Mouse (Mus musculus): ENCODE measurements around the gene Ly86. TPM values are rescaled to one million over a fixed set of nuclear protein-coding genes. Genes with fewer than 3 reads are reported as not detected.

Ly86 gene
- 1 to 10 TPM; 6.9 to 8.2 TPM for total RNA-seq (2021)
- long read RNA-seq, partial matches to known transcripts, result 0 of 8 reads
- long read RNA-seq, other reads (novel, unspliced or antisense), result 3 of 8 reads

DNA sequence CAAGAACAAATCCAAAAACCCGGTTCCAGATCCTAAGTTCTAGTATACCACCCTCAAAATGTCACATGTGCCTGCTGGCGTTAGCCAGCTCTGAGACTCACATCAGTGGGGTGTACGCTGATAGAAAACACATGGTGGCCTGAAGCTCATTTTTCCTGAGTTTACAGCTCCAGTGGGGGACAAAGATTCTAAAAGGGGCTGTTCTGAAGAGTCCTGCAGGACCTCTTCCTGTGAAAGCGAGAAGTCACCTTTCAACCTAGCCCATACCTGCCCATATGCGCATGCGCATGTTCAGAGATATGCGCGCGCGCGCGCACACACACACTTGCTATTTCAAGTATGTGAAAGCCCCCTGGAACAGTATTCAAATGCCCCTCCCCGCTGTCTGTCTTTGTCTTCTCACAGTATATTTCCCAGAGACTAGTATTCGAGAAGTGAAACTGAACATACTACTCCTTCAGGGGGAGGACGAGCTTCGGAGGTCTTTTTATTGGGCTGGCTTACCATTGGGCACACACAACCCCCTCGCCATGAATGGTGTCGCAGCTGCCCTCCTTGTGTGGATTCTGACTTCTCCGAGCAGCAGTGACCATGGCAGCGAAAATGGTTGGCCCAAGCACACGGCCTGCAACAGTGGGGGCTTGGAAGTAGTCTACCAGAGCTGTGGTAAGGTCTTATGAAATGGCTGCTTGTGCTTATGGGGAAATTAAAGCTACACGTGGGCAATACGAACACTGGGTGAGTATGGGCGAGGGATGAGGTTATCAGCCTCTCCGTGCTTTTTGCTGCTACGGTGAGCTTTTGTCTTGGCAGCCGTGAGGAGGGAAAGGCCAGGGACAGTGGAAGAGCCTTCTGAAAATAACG, at the start of gene Ly86:
Ly86 (plus strand) TSS at position 300 of the 864 bp plus-strand sequence.
- no peak for DNase-seq (ENCODE audit: low spot score in 2 of 2)

DNA sequence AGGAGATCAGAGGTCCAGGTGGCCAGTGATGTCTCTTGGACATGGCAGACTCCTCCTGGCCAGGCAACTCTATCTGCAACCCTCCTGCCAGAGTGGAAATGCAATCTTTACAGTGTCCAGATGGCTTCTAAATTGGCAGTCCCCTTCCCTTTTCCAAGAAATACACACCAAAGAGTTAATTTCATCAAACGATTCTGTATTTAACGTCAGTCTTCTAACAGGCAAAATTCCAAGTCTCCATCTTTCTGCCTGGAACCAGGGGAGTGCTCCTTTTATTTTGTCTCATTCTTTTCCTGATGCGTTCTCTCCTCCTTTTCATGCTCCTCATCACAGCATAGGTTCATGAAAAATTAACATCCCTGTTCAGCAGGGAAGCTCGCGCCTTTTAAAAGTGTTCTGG, 47.1 kb upstream of the Ly86 start:
- DNase-seq (ENCODE audit: low spot score in 2 of 2), result no peak

DNA sequence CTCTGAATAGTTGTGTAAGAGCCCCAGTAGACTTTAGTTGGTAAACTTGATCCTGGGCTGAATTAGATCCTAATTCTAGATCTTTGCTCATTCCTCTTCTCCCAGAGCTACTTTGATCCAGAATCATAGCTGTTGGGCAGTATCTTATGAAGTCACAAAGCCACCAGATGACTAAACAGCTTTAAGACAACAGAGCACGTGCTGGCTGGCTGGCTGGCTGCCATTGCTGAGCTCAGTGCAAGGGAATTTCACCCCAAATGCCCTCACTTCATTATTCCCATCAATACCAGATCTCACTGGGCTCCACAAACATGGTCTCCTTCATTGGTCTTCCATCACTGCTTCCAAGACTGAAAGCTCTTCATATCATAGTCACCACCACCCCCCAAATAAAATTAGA, 46.2 kb upstream of the Ly86 start:
- DNase-seq (ENCODE audit: low spot score in 2 of 2), result no peak

DNA sequence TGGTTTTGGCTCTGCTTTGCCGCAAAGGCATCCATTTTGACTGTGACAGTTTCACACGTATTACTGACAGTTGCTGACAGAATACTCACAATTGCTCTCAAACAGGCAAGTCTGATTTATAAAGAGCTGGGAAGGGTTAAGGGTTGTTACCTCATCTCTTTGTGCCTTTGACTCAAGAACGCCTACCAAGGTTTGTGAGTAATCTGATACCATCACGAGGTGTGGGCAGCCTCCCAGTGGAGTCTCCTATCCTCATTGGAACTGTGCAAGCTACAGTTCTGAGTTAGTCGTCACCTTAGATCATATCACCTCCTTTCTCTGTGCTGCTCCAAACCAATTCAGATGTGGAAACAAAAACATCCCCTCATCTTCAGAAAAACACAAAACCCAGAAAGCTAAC, 42.1 kb upstream of the Ly86 start:
- no peak for DNase-seq (ENCODE audit: low spot score in 2 of 2)

DNA sequence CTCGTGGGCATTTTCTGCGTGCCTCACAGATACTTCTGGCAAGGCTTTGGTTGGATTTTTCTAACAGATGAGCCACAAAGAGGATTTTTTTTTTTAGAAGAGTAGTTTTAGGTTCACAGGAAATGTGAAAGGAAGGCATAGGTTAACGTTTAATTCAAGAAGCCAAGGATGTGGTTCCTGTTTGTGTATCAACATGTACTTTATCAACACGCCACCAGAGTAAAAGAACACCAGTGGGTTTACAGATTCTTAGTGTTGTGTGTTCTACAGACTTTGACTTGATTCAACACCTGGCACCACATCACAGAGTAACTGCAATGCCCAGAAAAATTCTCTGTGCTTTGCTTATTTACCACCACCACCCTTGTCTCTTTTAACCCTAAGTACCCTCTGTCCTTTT, 37.0 kb upstream of the Ly86 start:
- DNase-seq (ENCODE audit: low spot score in 2 of 2), result no peak

DNA sequence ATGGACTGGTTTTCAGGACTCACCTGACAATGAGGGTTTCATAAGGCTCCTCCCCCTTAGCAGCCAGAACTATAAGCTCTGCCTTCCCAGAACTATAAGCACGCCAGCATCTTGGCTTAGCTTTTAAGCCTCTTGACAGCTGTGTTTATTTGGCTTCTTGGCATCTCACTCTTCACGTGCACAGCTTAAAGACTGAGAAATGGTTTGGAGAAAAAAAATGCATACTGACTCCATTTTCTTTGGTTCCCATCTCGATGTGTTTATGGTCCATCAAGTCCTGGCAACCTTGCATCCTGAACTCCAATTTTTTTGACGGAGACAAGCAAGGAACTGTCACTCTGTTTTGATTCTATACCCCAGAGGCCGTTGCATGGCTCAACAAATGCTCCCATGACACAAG, 35.7 kb upstream of the Ly86 start:
- no peak for DNase-seq (ENCODE audit: low spot score in 2 of 2)

DNA sequence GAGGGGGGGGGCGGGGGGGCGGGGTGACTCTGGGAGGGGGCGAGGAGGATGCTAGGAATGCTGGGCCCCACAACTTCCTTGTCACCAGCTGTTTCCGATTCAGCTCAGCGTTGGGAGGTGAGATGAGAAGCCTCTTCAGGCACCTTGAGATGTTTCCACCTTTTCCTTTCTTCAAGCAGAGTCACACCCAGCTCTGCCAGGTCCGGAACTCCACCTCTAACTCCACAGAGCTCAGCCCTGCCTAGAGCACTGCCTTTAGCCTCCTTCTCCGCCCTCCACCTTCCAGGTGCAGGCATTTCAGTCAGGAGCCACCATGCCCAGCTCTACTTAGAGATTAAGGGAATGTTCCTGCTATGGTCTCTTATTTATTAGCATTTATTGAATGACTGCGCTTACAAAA, 34.7 kb upstream of the Ly86 start:
- no peak for DNase-seq (ENCODE audit: low spot score in 2 of 2)

DNA sequence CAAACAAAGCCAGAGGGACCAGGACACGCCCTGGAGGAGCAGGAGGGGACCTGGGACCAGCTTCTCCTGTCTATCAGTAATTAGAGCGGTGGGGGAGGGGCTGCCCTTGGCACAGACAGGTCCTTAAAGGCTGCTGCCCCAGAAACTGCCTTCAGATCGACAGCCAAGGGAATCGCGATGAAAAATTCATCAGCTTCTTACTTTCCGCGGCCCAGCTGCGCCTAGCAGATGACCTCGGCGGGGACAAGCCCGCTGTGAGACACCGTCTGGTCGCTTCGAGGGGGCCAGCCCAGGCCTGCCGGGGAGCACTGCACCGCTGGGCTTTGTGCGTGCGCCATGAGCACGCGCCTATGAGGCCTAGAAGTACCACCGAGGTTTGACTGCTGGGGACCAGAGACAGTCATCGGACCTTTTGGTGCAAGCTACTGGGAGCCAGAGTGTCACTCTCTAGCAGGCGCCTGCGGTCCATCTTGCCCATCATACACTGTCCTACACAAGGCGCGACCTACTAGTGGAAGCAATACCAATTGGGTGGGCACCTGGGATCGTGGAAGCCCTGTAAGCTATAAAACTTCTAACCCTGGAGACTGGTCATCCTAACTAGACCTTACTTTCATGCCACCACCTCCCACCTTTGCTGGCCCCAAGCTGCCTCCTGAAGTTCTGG, 33.3 kb upstream of the Ly86 start:
- peak; percentile 64 to 73 for DNase-seq (ENCODE audit: low spot score in 2 of 2)

DNA sequence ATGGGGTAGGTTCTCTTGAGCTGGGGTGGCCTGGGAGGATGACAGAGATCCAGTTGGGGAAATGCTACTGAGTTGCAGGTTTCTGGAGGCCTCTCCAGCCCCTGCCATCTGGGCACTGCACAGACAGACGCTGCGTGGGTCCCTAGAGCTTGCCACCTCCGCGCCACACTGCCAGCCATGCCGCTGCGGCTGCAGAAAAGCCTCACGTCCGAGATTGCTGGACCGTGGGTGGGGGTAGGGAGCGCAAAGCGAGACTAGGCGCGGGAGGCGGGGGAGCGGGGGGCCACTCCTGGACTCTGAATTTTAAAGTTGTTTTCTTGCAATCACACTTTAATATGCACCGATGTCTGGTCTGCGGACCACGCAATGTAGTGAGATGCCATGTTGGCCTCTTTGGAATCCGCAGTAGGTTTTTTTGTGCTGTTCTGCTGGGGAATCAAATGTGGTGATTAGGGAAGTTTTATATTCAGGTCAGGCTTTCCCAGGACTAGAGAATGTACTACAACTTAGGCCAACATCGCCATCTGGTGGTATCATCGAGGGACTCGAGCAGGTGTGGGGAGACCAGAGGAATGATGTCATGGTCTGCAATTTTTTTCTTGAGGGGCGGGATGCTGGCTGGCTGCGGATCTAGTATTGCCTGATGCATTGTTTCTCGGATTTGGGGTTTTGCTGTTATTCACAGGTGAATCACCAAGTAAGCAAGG, 32.6 kb upstream of the Ly86 start:
- peak; percentile 96 for DNase-seq (ENCODE audit: low spot score in 2 of 2)

DNA sequence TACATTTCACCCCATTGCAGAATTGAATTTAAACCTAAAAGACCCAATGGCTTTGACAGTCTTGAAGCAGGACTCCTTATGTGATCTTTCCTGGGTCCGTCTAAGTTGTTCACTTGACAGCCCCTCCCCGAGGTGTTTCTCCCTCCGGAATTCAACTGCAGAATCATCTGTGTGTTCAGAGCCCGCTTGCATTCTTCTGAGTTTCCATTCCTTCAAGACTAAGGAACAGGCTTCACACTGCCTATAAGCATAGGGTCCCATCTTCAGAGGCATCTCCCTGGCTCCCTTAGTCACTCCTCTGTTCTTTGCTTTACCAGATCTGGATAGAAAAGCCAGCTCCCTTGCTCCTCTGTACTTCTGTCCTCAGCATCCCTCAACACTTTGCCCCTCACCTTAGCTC, 32.1 kb upstream of the Ly86 start:
- DNase-seq (ENCODE audit: low spot score in 2 of 2), result peak in 1 of 2 experiments; percentile 13

DNA sequence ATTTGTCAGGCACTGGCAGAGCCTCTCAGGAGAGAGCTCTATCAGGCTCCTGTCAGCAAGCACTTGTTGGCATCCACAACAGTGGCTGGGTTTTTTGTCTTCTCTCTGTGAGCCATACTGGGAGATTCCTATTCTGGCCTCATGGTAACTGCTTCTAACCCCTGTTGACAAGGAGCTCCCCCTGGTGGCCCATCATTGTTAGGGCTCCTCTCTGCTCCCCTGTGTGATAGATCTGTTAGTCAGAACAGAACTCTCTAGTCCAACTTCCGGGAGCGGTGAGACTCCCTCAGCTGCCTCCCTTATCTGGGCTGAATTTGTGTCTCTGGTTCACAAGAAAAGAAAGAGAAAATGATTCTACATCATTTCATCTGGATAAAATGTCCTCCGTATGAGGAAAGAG, 19.5 kb upstream of the Ly86 start:
- DNase-seq (ENCODE audit: low spot score in 2 of 2), result peak; percentile 59 to 62

DNA sequence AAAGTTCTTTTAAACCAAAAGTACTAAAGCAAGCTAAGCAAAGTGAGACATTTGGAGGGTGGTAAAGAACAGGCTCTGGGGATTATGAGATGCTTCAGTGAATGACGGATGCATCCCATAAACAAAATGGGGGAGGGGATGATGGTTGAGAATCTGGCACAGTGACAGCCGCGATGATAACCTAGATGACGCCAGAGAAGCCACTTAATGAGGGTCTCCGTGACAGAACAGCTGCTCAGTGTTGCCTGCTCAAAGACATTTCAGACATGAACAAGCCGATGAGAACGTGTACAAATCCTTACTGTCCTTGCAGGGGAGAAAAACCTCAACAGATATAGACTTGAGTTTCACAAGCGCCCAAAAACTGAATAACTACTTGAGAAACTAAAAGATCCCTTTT, 15.3 kb upstream of the Ly86 start:
- no peak for DNase-seq (ENCODE audit: low spot score in 2 of 2)

DNA sequence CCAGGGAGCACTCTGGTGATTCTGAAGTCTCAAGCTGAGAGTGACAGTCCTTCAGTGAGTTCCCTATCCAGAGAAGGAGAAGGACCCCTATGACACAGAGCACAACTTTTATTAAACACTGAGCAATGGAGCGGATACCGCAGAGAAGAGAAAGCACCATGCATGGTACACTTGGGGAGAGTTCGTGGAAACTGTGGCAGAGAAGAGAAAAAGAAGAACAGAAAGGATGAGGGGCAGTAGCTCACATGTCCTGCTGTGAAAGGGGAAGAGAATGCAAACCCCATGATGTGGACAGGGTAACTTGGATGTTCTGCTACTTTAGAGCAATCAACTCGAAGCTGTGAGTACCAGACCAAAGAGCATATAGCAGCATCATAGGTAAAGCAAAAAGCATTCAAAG, 14.0 kb upstream of the Ly86 start:
- DNase-seq (ENCODE audit: low spot score in 2 of 2), result no peak

DNA sequence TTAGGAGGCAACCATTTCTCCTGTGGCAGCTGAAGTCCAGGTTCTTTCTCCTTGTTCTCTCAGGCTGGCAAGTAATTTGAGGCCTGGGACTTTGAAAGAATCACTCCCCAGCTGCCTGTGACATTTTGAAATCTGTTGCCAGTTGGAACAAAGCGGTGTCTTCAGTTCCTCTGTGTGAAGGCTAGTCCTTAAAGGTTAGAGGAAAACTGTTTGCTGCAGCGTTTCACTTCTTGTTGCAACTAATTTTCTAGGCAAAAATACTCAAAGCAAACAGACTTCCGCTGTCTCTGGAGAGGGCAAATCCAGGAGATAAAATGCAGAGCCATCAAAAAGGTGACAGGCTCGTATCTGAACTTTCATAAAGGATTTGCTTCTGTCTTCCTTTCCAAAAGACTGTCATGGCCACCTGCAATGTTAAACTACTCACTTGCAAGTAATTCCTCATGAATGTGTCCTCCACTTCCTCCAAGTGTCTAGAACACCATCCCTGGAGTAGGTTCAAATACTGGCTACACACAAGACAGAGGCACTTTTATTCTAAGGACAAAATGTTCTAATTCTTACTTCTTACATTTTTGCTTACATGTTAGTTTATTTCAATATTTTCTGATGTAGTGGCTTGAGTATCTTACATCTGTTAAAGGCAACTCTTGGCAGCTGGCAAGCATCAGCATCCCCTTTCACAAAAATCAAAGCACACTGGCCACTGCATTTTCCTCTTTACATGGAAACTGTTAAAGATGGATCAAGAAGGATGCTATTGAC, 12.0 kb upstream of the Ly86 start:
- no peak for DNase-seq (ENCODE audit: low spot score in 2 of 2)

DNA sequence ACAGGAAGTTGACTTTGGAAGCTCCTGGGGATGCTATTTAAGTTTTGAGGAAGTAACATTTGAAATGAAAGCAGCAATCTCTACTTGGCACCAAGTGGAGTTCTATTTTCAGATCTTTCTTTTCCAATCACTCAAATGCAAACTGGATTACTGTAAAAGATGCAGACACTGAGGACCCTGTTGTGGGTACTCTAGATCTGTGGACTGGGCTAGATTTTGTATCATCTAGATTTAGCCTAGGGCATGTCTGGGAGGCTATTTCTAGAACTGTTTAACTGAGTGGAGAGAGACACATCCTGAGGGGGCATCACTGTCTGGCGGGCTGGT, 11.5 kb upstream of the Ly86 start:
- DNase-seq (ENCODE audit: low spot score in 2 of 2), result no peak

DNA sequence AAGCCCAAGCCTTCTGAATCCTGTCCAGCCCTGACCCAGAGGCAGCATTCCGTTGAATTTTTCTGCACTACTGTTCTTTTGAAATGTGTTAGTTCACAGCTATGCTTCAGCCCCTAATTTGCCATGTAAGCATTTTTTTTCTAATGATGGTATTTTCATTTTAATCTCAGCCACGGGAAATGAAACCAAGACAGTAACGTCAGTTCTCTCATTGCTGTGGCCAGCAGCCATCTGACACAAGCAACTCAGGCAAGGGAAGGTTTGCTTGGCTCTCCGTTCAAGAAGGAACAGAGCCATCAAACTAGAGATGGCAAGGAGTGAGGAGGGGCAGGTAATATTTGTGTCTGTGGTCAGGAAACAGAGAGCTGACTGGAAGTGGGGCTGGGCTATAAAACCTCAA, 7.7 kb upstream of the Ly86 start:
- DNase-seq (ENCODE audit: low spot score in 2 of 2), result no peak

DNA sequence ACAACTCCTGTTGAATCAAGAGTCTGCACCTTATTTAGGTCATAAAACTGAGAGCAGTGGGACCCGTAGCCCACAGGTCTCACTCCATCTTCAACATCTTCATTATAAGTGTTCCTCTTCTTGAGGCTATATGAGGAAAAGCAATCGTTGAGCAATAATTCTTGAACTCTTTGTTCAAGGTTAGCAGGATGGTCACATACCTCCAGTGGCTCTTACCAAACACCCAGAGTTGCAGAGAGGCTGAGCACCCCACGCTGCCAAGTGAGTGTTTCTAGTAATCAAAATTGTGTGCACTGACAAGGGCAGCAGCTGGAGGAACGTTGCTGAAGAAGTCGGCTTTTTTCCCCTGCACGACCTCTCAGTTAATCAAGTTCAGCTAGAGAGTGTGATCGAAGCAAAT, 7.1 kb upstream of the Ly86 start:
- no peak for DNase-seq (ENCODE audit: low spot score in 2 of 2)

DNA sequence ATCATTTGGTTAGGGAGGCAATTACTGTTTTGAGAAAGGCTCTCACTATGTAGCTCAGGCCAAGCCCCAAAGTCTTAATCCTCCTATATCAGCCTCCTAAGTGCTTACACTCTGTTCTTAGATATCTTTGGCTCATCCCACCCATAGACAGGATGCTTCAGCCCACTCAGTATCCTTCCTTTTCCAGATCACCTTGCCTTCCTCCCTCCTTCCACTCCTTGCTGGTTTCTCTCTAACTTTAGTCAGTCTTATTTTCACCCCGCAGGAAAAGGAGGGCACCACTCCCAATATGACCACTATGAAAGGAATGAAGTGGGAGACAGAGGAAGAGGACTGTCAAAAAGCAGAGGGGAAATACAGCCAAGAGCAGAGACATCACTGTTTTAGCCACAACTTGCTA, 2.2 kb upstream of the Ly86 start:
- no peak for DNase-seq (ENCODE audit: low spot score in 2 of 2)

DNA sequence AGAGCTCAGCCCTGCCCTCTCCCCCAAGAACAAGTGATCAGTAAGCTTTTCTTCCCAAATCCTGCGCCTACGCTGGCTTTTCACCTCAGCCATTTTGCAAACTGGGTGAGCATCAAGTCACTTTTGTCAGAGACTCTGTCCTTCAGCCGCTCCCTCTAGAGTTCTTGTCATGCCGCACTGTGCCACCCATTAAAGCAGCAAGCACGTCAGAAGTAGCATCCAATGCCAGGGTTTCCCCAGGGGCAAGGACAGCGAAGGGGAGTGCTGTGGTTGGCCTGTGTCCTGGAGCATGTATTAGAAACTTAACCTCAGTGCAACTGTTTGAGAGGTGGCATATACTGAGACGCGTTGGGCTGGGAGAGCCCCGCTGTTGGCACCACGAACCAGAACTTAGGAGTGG, 815 bp downstream of the Ly86 start:
- DNase-seq (ENCODE audit: low spot score in 2 of 2), result no peak

DNA sequence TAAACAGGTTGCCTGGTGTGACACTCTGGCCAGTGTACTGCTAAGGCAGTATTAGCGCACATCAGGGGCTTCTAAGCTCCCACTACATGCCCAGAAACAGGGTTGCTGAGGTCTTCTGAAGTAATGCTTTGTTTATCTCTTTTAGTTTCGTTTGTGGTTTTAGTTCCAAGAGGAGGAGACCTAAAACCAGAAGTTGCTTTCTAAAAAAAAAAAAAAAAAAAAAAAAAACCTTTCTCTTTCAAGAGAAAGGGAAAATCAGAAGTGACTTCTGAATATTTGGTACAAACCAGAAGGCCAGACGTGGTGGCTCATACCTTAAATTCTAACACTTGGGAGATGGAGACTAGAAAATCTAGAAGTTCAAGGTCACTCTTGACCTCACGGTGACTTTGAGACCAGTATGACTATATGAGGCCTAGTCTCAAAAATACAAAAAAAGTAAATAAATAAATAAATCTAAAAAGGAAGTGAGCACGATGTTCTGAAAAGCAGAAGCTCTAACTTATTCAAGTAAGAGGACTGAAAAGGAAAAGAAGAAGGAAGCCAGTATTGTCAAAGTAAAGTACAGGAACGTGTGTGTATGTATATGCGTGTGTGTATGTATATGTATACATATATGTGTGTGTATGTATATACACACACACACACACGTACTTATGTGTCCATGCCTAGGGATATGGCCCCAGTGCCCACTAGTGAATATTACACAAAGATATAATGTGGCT, 3.0 kb downstream of the Ly86 start:
- no peak for DNase-seq (ENCODE audit: low spot score in 2 of 2)

DNA sequence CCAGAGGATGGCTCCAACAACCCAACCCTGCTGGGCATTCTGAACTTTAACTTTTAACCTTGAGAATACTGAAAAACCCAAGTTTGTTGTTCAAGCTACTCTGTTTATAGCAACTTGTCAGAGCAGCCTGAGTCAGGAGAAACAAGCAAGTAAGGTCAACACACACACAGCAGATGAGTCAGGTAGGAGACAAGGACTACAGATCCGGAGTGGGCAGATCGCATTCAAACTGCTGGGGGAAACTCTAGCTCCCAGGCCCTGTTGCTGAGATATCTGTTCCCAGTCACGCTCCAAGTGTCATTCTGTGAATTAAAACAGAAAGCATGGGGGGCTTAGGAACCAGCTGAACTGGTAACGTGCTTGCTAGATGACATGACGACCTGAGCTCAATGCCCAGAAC, 4.0 kb downstream of the Ly86 start:
- DNase-seq (ENCODE audit: low spot score in 2 of 2), result no peak
